Mouse (Mus musculus): Measurements from ENCODE around the gene Cyp2s1.

- TF ChIP-seq CTCF (IDR thresholded peaks at IDR 0.05): no peak
- no peak for TF ChIP-seq EP300 (IDR thresholded peaks at IDR 0.05; ENCODE audit: insufficient read depth, low read depth, low read length)
These were observed 26.1 kb downstream of the Cyp2s1 start for GRCm38 (mm10) chr7:25790615-25791014.

Measured in heart, adult 2 months (tissue).